Mouse (Mus musculus) embryonic facial prominence, embryonic 12.5 days (tissue): ENCODE data around the gene Gm20708. TPM values are rescaled to one million over a fixed set of nuclear protein-coding genes. Genes with fewer than 3 reads are reported as not detected.
A peak's percentile ranks its signal among the peaks of the same experiment; 100 is the strongest.

Source experiments
- ATAC-seq: fragments of 200-750 bp; cut with Nextera tagmentation; 2 replicates; pipeline ENCODE4 v1.8.0; 2017; ENCODE audit not compliant: insufficient number of reproducible peaks, insufficient read depth, low FRiP score, low TSS enrichment
- H3K27ac ChIP-seq: fragments of 300-500 bp; sonication (generic); 2 replicates; pipeline ENCODE4 v1.5.1; 2016; ENCODE audit warnings: mild to moderate bottlenecking
- H3K27me3 ChIP-seq: fragments of 300-500 bp; sonication (generic); 2 replicates; pipeline ENCODE4 v1.6.1; 2016; ENCODE audit warnings: mild to moderate bottlenecking, moderate library complexity
- H3K36me3 ChIP-seq: fragments of 300-500 bp; sonication (generic); 2 replicates; pipeline ENCODE4 v1.6.1; 2016; ENCODE audit warnings: mild to moderate bottlenecking
- H3K4me1 ChIP-seq: fragments of 300-500 bp; sonication (generic); 2 replicates; pipeline ENCODE4 v1.6.1; 2016
- H3K4me2 ChIP-seq: fragments of 300-500 bp; sonication (generic); replicated peaks from 2 replicates; pipeline ENCODE4 v1.6.1; 2016; ENCODE audit warnings: mild to moderate bottlenecking, moderate library complexity
- H3K4me3 ChIP-seq: fragments of 300-500 bp; sonication (generic); 2 replicates; pipeline ENCODE4 v1.5.1; 2016; ENCODE audit warnings: mild to moderate bottlenecking
- H3K9ac ChIP-seq: fragments of 300-500 bp; sonication (generic); 2 replicates; pipeline ENCODE4 v1.6.1; 2016; ENCODE audit warnings: mild to moderate bottlenecking, moderate library complexity
- H3K9me3 ChIP-seq: fragments of 300-500 bp; sonication (generic); 2 replicates; pipeline ENCODE4 v1.6.1; 2016; ENCODE audit warnings: mild to moderate bottlenecking, moderate library complexity
- WGBS: fragments of 180-500 bp; shearing (Covaris S2); methylation state at CpG from one replicate; pipeline ENCODE4 v1.1.7; 2016; 5-methylcytosine and 5-hydroxymethylcytosine counted together
- polyA plus RNA-seq: library from polyadenylated mRNA; unstranded; fragments of >200 nt; fragmentation: Nextera tagmentation; extraction: Ambion mirVana; gene quantifications from 2 replicates; pipeline ENCODE4 v1.2.1, GENCODE M21; 2016

Gm20708 gene
- polyA plus RNA-seq, 1 experiment from 2014 or later: 0.54 TPM

- peaks cover 57% of the 10 kb centered on the region for H3K36me3 ChIP-seq
Measured at GRCm38 (mm10) chr11:117855975-117856374, 46.5 kb downstream of the Gm20708 start.

GRCm38 (mm10) chr11:117857462-117857861, 48.0 kb downstream of the Gm20708 start:
- no peaks in the 10 kb centered on the region for H3K9me3 ChIP-seq
- no peak overlapping the region for H3K27ac ChIP-seq
- H3K4me2 ChIP-seq: no peak overlapping the region
- peaks cover 40% of the 10 kb centered on the region for H3K27me3 ChIP-seq
- no peak overlapping the region for H3K9ac ChIP-seq
- peaks cover 54% of the 10 kb centered on the region for H3K36me3 ChIP-seq
- no peak overlapping the region for H3K4me3 ChIP-seq
- WGBS: 96% methylated on average over 10 of the region's 10 CpGs
- ATAC-seq: no peak
- H3K4me1 ChIP-seq: peaks cover 10% of the 10 kb centered on the region; the same call in 1 of the 2 replicates

More at GRCm38 (mm10) chr11:117855975-117856374, 46.5 kb downstream of the Gm20708 start:
- Histone ChIP-seq H3K4me3 (no peak overlapping the region), H3K4me2 (no peak overlapping the region), H3K9ac (no peak overlapping the region), H3K27ac (no peak overlapping the region), H3K9me3 (no peaks in the 10 kb centered on the region), H3K4me1 (peaks cover 12% of the 10 kb centered on the region), H3K27me3 (peaks cover 25% of the 10 kb centered on the region)
- ATAC-seq: no peak
- WGBS: 65% methylated on average over 1 of the region's 1 CpGs

GRCm38 (mm10) chr11:117858392-117858791, 48.9 kb downstream of the Gm20708 start:
- H3K4me3 ChIP-seq: no peak overlapping the region
- WGBS: 70% methylated on average over 3 of the region's 3 CpGs
- peaks cover 45% of the 10 kb centered on the region for H3K36me3 ChIP-seq
- no peak overlapping the region for H3K27ac ChIP-seq
- H3K4me2 ChIP-seq: no peak overlapping the region
- H3K4me1 ChIP-seq: peaks cover 10% of the 10 kb centered on the region; the same call in 1 of the 2 replicates
- H3K9ac ChIP-seq: no peak overlapping the region
- H3K9me3 ChIP-seq: no peaks in the 10 kb centered on the region
- peaks cover 42% of the 10 kb centered on the region for H3K27me3 ChIP-seq
- ATAC-seq: no peak

GRCm38 (mm10) chr11:117860601-117861000, 51.1 kb downstream of the Gm20708 start, which contains the start of gene Tmem235:
Gene Tmem235 (plus strand): TSS chr11:117860752.
- no peaks in the 10 kb centered on the region for H3K9me3 ChIP-seq
- no peak within 1 kb of the TSS for H3K4me3 ChIP-seq
- H3K36me3 ChIP-seq: peaks cover 26% of the 10 kb centered on the region
- no peak for ATAC-seq
- WGBS: 3% methylated on average over 23 of the region's 23 CpGs
- H3K27me3 ChIP-seq: peaks cover 42% of the 10 kb centered on the region
- no peak within 1 kb of the TSS for H3K27ac ChIP-seq
- peak within 1 kb of the TSS; percentile 23 for H3K4me2 ChIP-seq
- H3K9ac ChIP-seq: no peak within 1 kb of the TSS
- peaks cover 10% of the 10 kb centered on the region; the same call in 1 of the 2 replicates for H3K4me1 ChIP-seq

GRCm38 (mm10) chr11:117863174-117863856, 53.8 kb downstream of the Gm20708 start:
- H3K4me3 ChIP-seq: no peak overlapping the region
- no peak for ATAC-seq
- H3K9me3 ChIP-seq: no peaks in the 10 kb centered on the region
- H3K4me1 ChIP-seq: peaks cover 16% of the 10 kb centered on the region; the same call in 1 of the 2 replicates
- H3K36me3 ChIP-seq: 0 out of 2 replicates have a peak, but pooled peaks cover 4% of the 10 kb centered on the region
- H3K4me2 ChIP-seq: no peak overlapping the region
- 25% methylated on average over 11 of the region's 11 CpGs for WGBS
- no peak overlapping the region for H3K9ac ChIP-seq
- H3K27me3 ChIP-seq: peaks cover 42% of the 10 kb centered on the region
- no peak overlapping the region for H3K27ac ChIP-seq

- ATAC-seq: no peak
- WGBS: 63% methylated on average over 2 of the region's 2 CpGs
Measured at GRCm38 (mm10) chr11:117864805-117865204, 55.3 kb downstream of the Gm20708 start.

GRCm38 (mm10) chr11:117865988-117866387, 56.5 kb downstream of the Gm20708 start:
- no peak overlapping the region for H3K9ac ChIP-seq
- H3K27ac ChIP-seq: peak overlapping the region; percentile 20; the same call in 1 of the 2 replicates
- 0 out of 2 replicates have a peak, but pooled peaks have one; percentile 19 for ATAC-seq
- H3K4me3 ChIP-seq: no peak overlapping the region
- H3K36me3 ChIP-seq: no peaks in the 10 kb centered on the region
- peaks cover 9% of the 10 kb centered on the region; the same call in 1 of the 2 replicates for H3K4me1 ChIP-seq
- H3K9me3 ChIP-seq: no peaks in the 10 kb centered on the region
- no peak overlapping the region for H3K4me2 ChIP-seq
- 26% methylated on average over 6 of the region's 6 CpGs for WGBS
- peaks cover 17% of the 10 kb centered on the region for H3K27me3 ChIP-seq

More at GRCm38 (mm10) chr11:117864805-117865204, 55.3 kb downstream of the Gm20708 start:
- no peak overlapping the region for H3K4me2 ChIP-seq
- H3K27me3 ChIP-seq: peaks cover 29% of the 10 kb centered on the region
- no peak overlapping the region for H3K4me3 ChIP-seq
- H3K4me1 ChIP-seq: peaks cover 14% of the 10 kb centered on the region; the same call in 1 of the 2 replicates
- H3K27ac ChIP-seq: no peak overlapping the region
- no peak overlapping the region for H3K9ac ChIP-seq
- H3K9me3 ChIP-seq: no peaks in the 10 kb centered on the region
- H3K36me3 ChIP-seq: no peaks in the 10 kb centered on the region

- Histone ChIP-seq H3K4me1 (peaks cover 15% of the 10 kb centered on the region; the same call in 1 of the 2 replicates), H3K27ac (no peak overlapping the region), H3K36me3 (no peaks in the 10 kb centered on the region), H3K9ac (no peak overlapping the region), H3K4me2 (no peak overlapping the region), H3K4me3 (no peak overlapping the region), H3K27me3 (no peaks in the 10 kb centered on the region; the same call in 1 of the 2 replicates), H3K9me3 (no peaks in the 10 kb centered on the region)
- ATAC-seq: no peak
- 37% methylated on average over 12 of the region's 12 CpGs for WGBS
Measured at GRCm38 (mm10) chr11:117870688-117871365, 61.4 kb downstream of the Gm20708 start.

- H3K9me3 ChIP-seq: no peaks in the 10 kb centered on the region
- no peak overlapping the region for H3K4me2 ChIP-seq
- 63% methylated on average over 5 of the region's 5 CpGs for WGBS
- H3K4me3 ChIP-seq: no peak overlapping the region
- H3K36me3 ChIP-seq: no peaks in the 10 kb centered on the region
- peaks cover 11% of the 10 kb centered on the region; the same call in 1 of the 2 replicates for H3K4me1 ChIP-seq
- no peak overlapping the region for H3K27ac ChIP-seq
- H3K9ac ChIP-seq: no peak overlapping the region
- ATAC-seq: no peak
- H3K27me3 ChIP-seq: no peaks in the 10 kb centered on the region; the same call in 1 of the 2 replicates
Measured at GRCm38 (mm10) chr11:117871376-117871775, 61.9 kb downstream of the Gm20708 start.

- H3K4me2 ChIP-seq: no peak overlapping the region
- no peaks in the 10 kb centered on the region; the same call in 1 of the 2 replicates for H3K27me3 ChIP-seq
- H3K27ac ChIP-seq: no peak overlapping the region
- H3K9ac ChIP-seq: no peak overlapping the region
- H3K4me3 ChIP-seq: no peak overlapping the region
- no peak for ATAC-seq
- WGBS: 67% methylated on average over 12 of the region's 12 CpGs
- no peaks in the 10 kb centered on the region for H3K9me3 ChIP-seq
- peaks cover 10% of the 10 kb centered on the region; the same call in 1 of the 2 replicates for H3K4me1 ChIP-seq
- no peaks in the 10 kb centered on the region for H3K36me3 ChIP-seq
Measured at GRCm38 (mm10) chr11:117871911-117872584, 62.6 kb downstream of the Gm20708 start.

- Histone ChIP-seq H3K27ac (no peak within 1 kb of the TSS), H3K9ac (peak within 1 kb of the TSS; percentile 66), H3K4me1 (peaks cover 13% of the 10 kb centered on the region), H3K4me3 (peak within 1 kb of the TSS; percentile 69), H3K9me3 (no peaks in the 10 kb centered on the region), H3K4me2 (peak within 1 kb of the TSS; percentile 96), H3K36me3 (no peaks in the 10 kb centered on the region), H3K27me3 (no peaks in the 10 kb centered on the region; the same call in 1 of the 2 replicates)
- WGBS: 1% methylated on average over 51 of the region's 51 CpGs
- ATAC-seq: peak; percentile 70; the same call in 1 of the 2 replicates
Measured at GRCm38 (mm10) chr11:117872861-117873608, 63.6 kb downstream of the Gm20708 start, which contains the start of gene Tha1. Gene Tha1 (minus strand): TSS chr11:117873481.
